Mouse (Mus musculus) CH12.LX (cell line): ENCODE results near the gene Slc38a9. TPM values are rescaled to one million over a fixed set of nuclear protein-coding genes. Genes with fewer than 3 reads are reported as not detected.
A peak's percentile ranks its signal among the peaks of the same experiment; 100 is the strongest.

ENCODE experiments used
- DNase-seq: peaks from one replicate; pipeline ENCODE4 v3.0.0-alpha.2; 2013; ENCODE audit errors: extremely low read depth
- H3K27ac ChIP-seq: 2 replicates; pipeline ENCODE4 v1.5.1; 2012; ENCODE audit warnings: low read depth, mild to moderate bottlenecking, control low read depth, moderate library complexity; ENCODE audit not compliant: insufficient read depth
- H3K27me3 ChIP-seq: replicated peaks from 2 replicates; pipeline ENCODE3; 2012; ENCODE audit warnings: inconsistent platforms
- H3K36me3 ChIP-seq, 2 experiments: replicated peaks in 1 of 2; 2 replicates each; pipeline versions ENCODE3 to v1.6.1; 2012; ENCODE audit warnings: inconsistent platforms in 1 of 2, low read length in 1 of 2, mild to moderate bottlenecking in 1 of 2, mixed read lengths in 1 of 2, moderate library complexity in 1 of 2; ENCODE audit not compliant: control insufficient read depth in 1 of 2, insufficient read depth in 1 of 2
- H3K4me1 ChIP-seq, 2 experiments: 2 replicates each; pipeline ENCODE4 v1.6.1; 2012; ENCODE audit warnings: inconsistent platforms in 1 of 2, moderate library complexity in 1 of 2; ENCODE audit not compliant: insufficient read depth in 2 of 2, control insufficient read depth in 1 of 2
- H3K4me2 ChIP-seq: 2 replicates; pipeline ENCODE4 v1.6.1; 2012; ENCODE audit warnings: low read depth, mild to moderate bottlenecking, control low read depth; ENCODE audit not compliant: poor library complexity, insufficient read depth, severe bottlenecking
- H3K4me3 ChIP-seq, 3 experiments: fragments of 150-350 bp in 1 of 3; sonication (generic) in 1 of 3; replicated peaks in 1 of 3; 2 replicates each; pipeline versions ENCODE3 to v1.5.1; 2011 to 2012; ENCODE audit warnings: low read depth in 2 of 3, low read length in 2 of 3, mild to moderate bottlenecking in 2 of 3, moderate library complexity in 2 of 3, control low read depth in 1 of 3, improper control_type of control experiment in 1 of 3, inconsistent platforms in 1 of 3, mixed read lengths in 1 of 3; ENCODE audit not compliant: poor library complexity in 1 of 3
- H3K79me2 ChIP-seq: replicated peaks from 2 replicates; pipeline ENCODE4 v1.6.1; 2012; ENCODE audit warnings: mild to moderate bottlenecking, moderate library complexity; ENCODE audit not compliant: control insufficient read depth, poor library complexity, insufficient read depth, severe bottlenecking; ENCODE audit errors: extremely low read depth
- H3K9ac ChIP-seq: 2 replicates; pipeline ENCODE4 v1.6.1; 2012; ENCODE audit warnings: low read depth, mild to moderate bottlenecking, control low read depth, moderate library complexity; ENCODE audit not compliant: insufficient read depth
- H3K9me3 ChIP-seq: replicated peaks from 2 replicates; pipeline ENCODE3; 2012; ENCODE audit warnings: low read length, inconsistent platforms, mixed read lengths
- CTCF ChIP-seq, 2 experiments: IDR thresholded peaks in 1 of 2; conservative IDR thresholded peaks in 1 of 2; 2 replicates each; pipeline ENCODE4 v1.5.1; 2011 to 2012; ENCODE audit warnings: low read depth in 2 of 2, low read length in 2 of 2, improper control_type of control experiment in 1 of 2, inconsistent platforms in 1 of 2, mild to moderate bottlenecking in 1 of 2, moderate library complexity in 1 of 2
- E2F4 ChIP-seq: IDR thresholded peaks from 2 replicates; pipeline ENCODE4 v1.6.1; 2011; ENCODE audit warnings: low read depth, low read length, improper control_type of control experiment; ENCODE audit not compliant: insufficient replicate concordance
- ELF1 ChIP-seq: IDR thresholded peaks from 2 replicates; pipeline ENCODE4 v1.6.1; 2014; ENCODE audit warnings: low read depth, mild to moderate bottlenecking, inconsistent platforms, low read length, improper control_type of control experiment
- IRF4 ChIP-seq: IDR thresholded peaks from 2 replicates; pipeline ENCODE4 v1.6.1; 2014; ENCODE audit warnings: low read depth, mild to moderate bottlenecking, inconsistent platforms, low read length, improper control_type of control experiment
- KAT2A ChIP-seq: IDR thresholded peaks from 2 replicates; pipeline ENCODE4 v1.6.1; 2012; ENCODE audit warnings: low read length, improper control_type of control experiment, inconsistent platforms; ENCODE audit not compliant: insufficient replicate concordance
- MXI1 ChIP-seq: IDR thresholded peaks from 2 replicates; pipeline ENCODE4 v1.6.1; 2011; ENCODE audit warnings: mild to moderate bottlenecking, low read depth, low read length, improper control_type of control experiment
- MYC ChIP-seq: IDR thresholded peaks from 2 replicates; pipeline ENCODE4 v1.6.1; 2011; ENCODE audit warnings: low read depth, mild to moderate bottlenecking, improper control_type of control experiment, low read length
- NRF1 ChIP-seq: IDR thresholded peaks from 2 replicates; pipeline ENCODE4 v1.6.1; 2014; ENCODE audit warnings: low read depth, mild to moderate bottlenecking, inconsistent platforms, low read length, improper control_type of control experiment, moderate library complexity
- POLR2A ChIP-seq: IDR thresholded peaks from 2 replicates; pipeline ENCODE4 v1.6.1; 2011; ENCODE audit warnings: low read depth, mild to moderate bottlenecking, improper control_type of control experiment, low read length
- POLR2AphosphoS2 ChIP-seq: IDR thresholded peaks from 2 replicates; pipeline ENCODE4 v1.6.1; 2011; ENCODE audit warnings: low read depth, low read length, improper control_type of control experiment
- RAD21 ChIP-seq: IDR thresholded peaks from 2 replicates; pipeline ENCODE4 v1.6.1; 2011; ENCODE audit warnings: low read depth, mild to moderate bottlenecking, low read length, improper control_type of control experiment, moderate library complexity
- SMC3 ChIP-seq: IDR thresholded peaks from 2 replicates; pipeline ENCODE4 v1.6.1; 2011; ENCODE audit warnings: low read depth, low read length, improper control_type of control experiment
- TCF12 ChIP-seq: IDR thresholded peaks from 2 replicates; pipeline ENCODE4 v1.6.1; 2014; ENCODE audit warnings: low read depth, mild to moderate bottlenecking, inconsistent platforms, low read length, improper control_type of control experiment
- USF2 ChIP-seq: conservative IDR thresholded peaks from 2 replicates; pipeline ENCODE4 v1.6.1; 2011; ENCODE audit warnings: low read depth, low read length, improper control_type of control experiment
- ZNF384 ChIP-seq: IDR thresholded peaks from 2 replicates; pipeline ENCODE4 v1.6.1; 2012; ENCODE audit warnings: low read depth, low read length, improper control_type of control experiment, inconsistent platforms
- dilution Hi-C: fragments of 300-500 bp; cut with MboI; formaldehyde crosslinking; loops from 2 replicates; pipeline ENCODE4 v1.14.3; 2020; ENCODE audit warnings: low sequenced_read_pairs; ENCODE audit not compliant: extremely low pct_unique_long_range_greater_than_20kb, extremely low pct_ligation_motif_present
- in situ Hi-C: fragments of 300-500 bp; cut with MboI; formaldehyde crosslinking; loops from 3 replicates; pipeline ENCODE4 v1.14.3; 2019; ENCODE audit warnings: low sequenced_read_pairs, low pct_ligation_motif_present, low pct_unique_long_range_greater_than_20kb, mixed read lengths
- polyA plus RNA-seq: library from polyadenylated mRNA; unstranded; fragments of >175 nt; gene quantifications from 2 replicates; pipeline ENCODE4 v1.2.1, GENCODE M21; 2012; ENCODE audit warnings: low read depth; ENCODE audit not compliant: insufficient read length
- total RNA-seq, 2 experiments: library from RNA; depleted of rRNA; stranded (reverse); fragments of 300-350 nt in 1 of 2; fragments of >200 nt in 1 of 2; gene quantifications; 2 replicates each; pipeline ENCODE4 v1.2.3; 2012 to 2014

The Slc38a9 gene
- total and polyA plus RNA-seq, 3 experiments = 7.8 to 10.4 (median 10.0) TPM

DNA sequence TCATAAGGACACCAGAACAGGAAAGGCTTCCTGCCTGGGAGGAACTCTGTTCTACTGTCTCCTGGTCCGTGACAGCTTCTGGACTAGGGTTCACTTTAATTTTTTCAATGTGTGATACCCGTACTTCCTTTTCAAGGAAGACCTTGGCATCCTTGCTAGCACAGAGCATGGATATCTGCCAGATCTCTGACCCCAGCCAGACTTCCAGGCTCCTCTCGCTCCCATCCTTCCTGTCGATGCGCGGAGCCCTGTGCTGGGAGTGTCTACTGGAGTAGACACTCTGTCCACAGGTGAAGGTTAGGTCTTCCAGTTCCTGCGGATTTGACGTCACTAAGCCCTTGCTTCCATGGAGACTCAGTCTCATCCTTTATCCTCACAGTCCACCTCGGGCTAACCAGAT is 93.0 kb downstream of the Slc38a9 start:
- Histone ChIP-seq H3K79me2 (no peaks in the 10 kb centered on the region), H3K4me1 (peaks cover 10 to 66% of the 10 kb centered on the region in 2 experiments)
- TF ChIP-seq POLR2AphosphoS2 (no peak), ELF1 (no peak), SMC3 (no peak), USF2 (no peak), E2F4 (no peak), MXI1 (no peak), IRF4 (no peak), MYC (no peak), POLR2A (no peak), RAD21 (no peak), NRF1 (no peak), KAT2A (no peak)
- TF ChIP-seq, all 38 proteins: peak for 0
- Histone ChIP-seq H3K36me3 (no peaks in the 10 kb centered on the region), H3K4me2 (no peak overlapping the region), H3K9ac (no peak overlapping the region), H3K4me3 (no peak overlapping the region), H3K9me3 (no peaks in the 10 kb centered on the region), H3K27me3 (no peaks in the 10 kb centered on the region), H3K27ac (no peak overlapping the region)
- in situ Hi-C loops = no loop called here
- DNase-seq = no peak
- dilution Hi-C loops = no loop called here

DNA sequence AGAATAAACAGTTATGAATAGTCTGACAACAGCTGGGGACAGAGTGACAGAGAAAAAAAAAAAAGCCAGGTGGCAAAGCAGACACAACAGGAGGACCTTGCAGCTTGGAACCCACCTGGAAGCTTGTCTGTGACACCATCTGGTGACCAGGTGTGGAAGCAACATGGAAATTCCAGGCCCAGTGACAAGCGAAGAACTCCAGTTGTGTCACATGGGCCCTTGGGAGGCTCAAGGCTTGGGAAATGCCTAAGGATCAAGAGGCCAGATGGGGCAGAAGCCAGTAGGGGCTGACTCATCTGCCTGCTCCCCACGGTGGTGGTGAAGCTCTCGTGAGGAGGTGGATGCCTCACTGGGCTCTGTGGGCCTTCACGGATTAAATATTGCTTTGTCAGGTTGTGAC is 94.3 kb downstream of the Slc38a9 start:
- Histone ChIP-seq H3K4me1 (peaks cover 17 to 79% of the 10 kb centered on the region in 2 experiments), H3K79me2 (no peaks in the 10 kb centered on the region), H3K9ac (no peak overlapping the region), H3K4me3 (no peak overlapping the region), H3K27me3 (no peaks in the 10 kb centered on the region), H3K9me3 (no peaks in the 10 kb centered on the region), H3K4me2 (no peak overlapping the region), H3K36me3 (no peaks in the 10 kb centered on the region), H3K27ac (no peak overlapping the region)
- TF ChIP-seq CTCF (conservative IDR thresholded peaks at IDR 0.05 in 1 of 2, IDR thresholded peaks at IDR 0.05 in 1 of 2; ENCODE audit: low read depth in 2 of 2, low read length in 2 of 2) (0 out of 4 replicates have a peak, but pooled peaks of 1 of the 2 experiments have one; percentile 1), E2F4 (no peak), ZNF384 (peak; percentile 43; the same call in 1 of the 2 replicates), TCF12 (peak; percentile 51; the same call in 1 of the 2 replicates), MXI1 (no peak)
- dilution Hi-C loops (no loop called here), in situ Hi-C loops (no loop called here)
- DNase-seq = no peak
